Mouse (Mus musculus): ENCODE data around the gene 4930539E08Rik. TPM values are rescaled to one million over a fixed set of nuclear protein-coding genes. Genes with fewer than 3 reads are reported as not detected.
A peak's percentile ranks its signal among the peaks of the same experiment; 100 is the strongest.

The 4930539E08Rik gene
- polyA plus RNA-seq, 1 experiment from 2014 or later = 0.27 TPM

DNA sequence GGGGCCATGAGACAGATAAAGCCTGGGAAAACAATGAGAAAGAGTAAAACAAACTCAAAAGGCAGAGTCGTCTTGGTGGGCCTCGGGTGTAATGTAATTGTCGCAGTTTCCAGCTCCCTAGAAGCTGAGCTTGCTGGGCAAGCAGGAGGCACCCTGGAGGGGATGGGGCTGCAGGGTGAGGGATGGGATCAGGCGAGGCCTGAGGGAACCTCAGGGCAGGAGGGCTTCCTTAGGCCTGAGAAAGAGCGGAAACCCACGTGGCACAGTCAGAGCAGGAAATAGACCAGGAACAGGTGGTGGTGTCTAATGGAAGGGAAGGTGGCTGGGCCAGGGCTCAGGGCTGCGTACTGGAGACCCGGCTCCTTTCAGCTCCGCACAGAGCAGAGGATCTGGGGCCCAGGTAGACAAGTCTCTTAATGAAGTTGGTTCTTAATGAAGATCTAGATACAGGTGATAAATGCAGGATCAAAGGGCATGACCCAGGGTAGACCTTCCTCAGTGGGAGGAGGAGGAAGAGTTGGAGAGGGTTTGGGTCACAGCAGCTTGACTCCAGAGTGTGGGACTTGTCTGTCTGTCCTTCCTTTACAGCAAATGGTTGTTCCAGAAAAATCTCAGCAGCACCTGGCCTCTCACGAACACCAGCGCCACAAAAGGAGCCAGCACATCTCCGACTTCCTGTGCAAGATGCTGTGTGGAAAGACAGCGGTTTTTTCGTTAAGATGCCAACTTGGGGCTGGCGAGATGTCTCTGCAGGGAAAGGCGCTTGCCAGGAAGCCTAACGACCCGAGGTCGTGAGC is 19.2 kb upstream of the 4930539E08Rik start:
- no peak overlapping the region for H3K4me2 ChIP-seq (replicated peaks; ENCODE audit: low read depth, low read length)
- H3K27ac ChIP-seq (ENCODE audit: low read length) = no peak overlapping the region
- no peak overlapping the region for H3K4me3 ChIP-seq (ENCODE audit: low read depth, low read length)
- 73% methylated on average over 19 of the region's 19 CpGs for WGBS
- peaks cover 11% of the 10 kb centered on the region for H3K4me1 ChIP-seq (ENCODE audit: control insufficient read depth, insufficient read depth, low read length)
- no peaks in the 10 kb centered on the region for H3K27me3 ChIP-seq (ENCODE audit: control insufficient read depth, insufficient read depth, low read length)
- H3K36me3 ChIP-seq (ENCODE audit: control insufficient read depth, insufficient read depth, low read length) = no peaks in the 10 kb centered on the region
- no peak for ATAC-seq (ENCODE audit: insufficient number of reproducible peaks, insufficient read depth, low FRiP score, low read depth)
- H3K9ac ChIP-seq (replicated peaks; ENCODE audit: low read depth, low read length) = no peak overlapping the region
- H3K9me3 ChIP-seq (ENCODE audit: control insufficient read depth, low read depth, low read length) = no peaks in the 10 kb centered on the region

DNA sequence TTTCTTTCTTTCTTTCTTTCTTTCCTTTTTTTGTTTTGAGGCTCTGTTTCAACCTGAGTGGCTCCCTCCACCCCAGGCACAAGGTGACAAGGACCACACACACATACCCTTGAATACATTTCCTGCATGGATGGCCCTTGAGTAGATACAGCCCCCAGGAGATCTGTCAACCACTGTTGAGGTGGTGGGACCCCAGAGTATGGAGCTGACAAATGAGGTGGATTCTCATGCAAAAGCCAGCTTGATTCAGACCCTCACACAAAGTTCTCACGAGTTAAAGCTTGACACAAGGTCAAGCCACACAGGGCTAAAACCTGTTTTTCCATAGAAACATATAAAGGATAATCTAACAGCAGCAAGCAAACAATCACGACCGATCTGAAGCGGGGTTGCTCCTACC is 17.1 kb upstream of the 4930539E08Rik start:
- no peaks in the 10 kb centered on the region for H3K9me3 ChIP-seq (ENCODE audit: control insufficient read depth, low read depth, low read length)
- H3K9ac ChIP-seq (replicated peaks; ENCODE audit: low read depth, low read length) = no peak overlapping the region
- H3K27ac ChIP-seq (ENCODE audit: low read length) = no peak overlapping the region
- peaks cover 11% of the 10 kb centered on the region for H3K4me1 ChIP-seq (ENCODE audit: control insufficient read depth, insufficient read depth, low read length)
- WGBS = 81% methylated on average over 4 of the region's 4 CpGs
- H3K4me2 ChIP-seq (replicated peaks; ENCODE audit: low read depth, low read length) = no peak overlapping the region
- H3K4me3 ChIP-seq (ENCODE audit: low read depth, low read length) = no peak overlapping the region
- H3K27me3 ChIP-seq (ENCODE audit: control insufficient read depth, insufficient read depth, low read length) = no peaks in the 10 kb centered on the region
- ATAC-seq (ENCODE audit: insufficient number of reproducible peaks, insufficient read depth, low FRiP score, low read depth) = no peak
- H3K36me3 ChIP-seq (ENCODE audit: control insufficient read depth, insufficient read depth, low read length) = no peaks in the 10 kb centered on the region

GRCm38 (mm10) chr17:28931436-28932211 is 16.5 kb upstream of the 4930539E08Rik start:
- ATAC-seq (ENCODE audit: insufficient number of reproducible peaks, insufficient read depth, low FRiP score, low read depth) = no peak
- WGBS = 85% methylated on average over 18 of the region's 18 CpGs
- no peak overlapping the region for H3K9ac ChIP-seq (replicated peaks; ENCODE audit: low read depth, low read length)
- H3K27ac ChIP-seq (ENCODE audit: low read length) = peak overlapping the region; percentile 15; the same call in 1 of the 2 replicates
- peaks cover 11% of the 10 kb centered on the region for H3K4me1 ChIP-seq (ENCODE audit: control insufficient read depth, insufficient read depth, low read length)
- H3K4me3 ChIP-seq (ENCODE audit: low read depth, low read length) = no peak overlapping the region
- H3K27me3 ChIP-seq (ENCODE audit: control insufficient read depth, insufficient read depth, low read length) = no peaks in the 10 kb centered on the region
- H3K36me3 ChIP-seq (ENCODE audit: control insufficient read depth, insufficient read depth, low read length) = no peaks in the 10 kb centered on the region
- H3K4me2 ChIP-seq (replicated peaks; ENCODE audit: low read depth, low read length) = no peak overlapping the region
- no peaks in the 10 kb centered on the region for H3K9me3 ChIP-seq (ENCODE audit: control insufficient read depth, low read depth, low read length)

- H3K27me3 ChIP-seq (ENCODE audit: control insufficient read depth, insufficient read depth, low read length) = no peaks in the 10 kb centered on the region
- no peaks in the 10 kb centered on the region for H3K9me3 ChIP-seq (ENCODE audit: control insufficient read depth, low read depth, low read length)
- H3K36me3 ChIP-seq (ENCODE audit: control insufficient read depth, insufficient read depth, low read length) = no peaks in the 10 kb centered on the region
- ATAC-seq (ENCODE audit: insufficient number of reproducible peaks, insufficient read depth, low FRiP score, low read depth) = peak; percentile 88
- peaks cover 11% of the 10 kb centered on the region for H3K4me1 ChIP-seq (ENCODE audit: control insufficient read depth, insufficient read depth, low read length)
- H3K4me3 ChIP-seq (ENCODE audit: low read depth, low read length) = no peak overlapping the region
- WGBS = 9% methylated on average over 14 of the region's 14 CpGs
- peak overlapping the region; percentile 24 for H3K4me2 ChIP-seq (replicated peaks; ENCODE audit: low read depth, low read length)
- no peak overlapping the region for H3K9ac ChIP-seq (replicated peaks; ENCODE audit: low read depth, low read length)
- peak overlapping the region; percentile 84 for H3K27ac ChIP-seq (ENCODE audit: low read length)
These were observed 15.4 kb upstream of the 4930539E08Rik start for GRCm38 (mm10) chr17:28930392-28931074.

- Histone ChIP-seq H3K4me2 (replicated peaks; ENCODE audit: low read depth, low read length) (no peak overlapping the region), H3K9me3 (ENCODE audit: control insufficient read depth, low read depth, low read length) (no peaks in the 10 kb centered on the region), H3K4me3 (ENCODE audit: low read depth, low read length) (no peak overlapping the region), H3K4me1 (ENCODE audit: control insufficient read depth, insufficient read depth, low read length) (peaks cover 11% of the 10 kb centered on the region), H3K27ac (ENCODE audit: low read length) (no peak overlapping the region), H3K9ac (replicated peaks; ENCODE audit: low read depth, low read length) (no peak overlapping the region), H3K27me3 (ENCODE audit: control insufficient read depth, insufficient read depth, low read length) (no peaks in the 10 kb centered on the region), H3K36me3 (ENCODE audit: control insufficient read depth, insufficient read depth, low read length) (no peaks in the 10 kb centered on the region)
- 89% methylated on average over 4 of the region's 4 CpGs for WGBS
- ATAC-seq (ENCODE audit: insufficient number of reproducible peaks, insufficient read depth, low FRiP score, low read depth) = no peak
These were observed 14.2 kb upstream of the 4930539E08Rik start for GRCm38 (mm10) chr17:28929369-28929768.

- no peaks in the 10 kb centered on the region for H3K27me3 ChIP-seq (ENCODE audit: control insufficient read depth, insufficient read depth, low read length)
- H3K27ac ChIP-seq (ENCODE audit: low read length) = no peak overlapping the region
- no peak for ATAC-seq (ENCODE audit: insufficient number of reproducible peaks, insufficient read depth, low FRiP score, low read depth)
- no peak overlapping the region for H3K4me2 ChIP-seq (replicated peaks; ENCODE audit: low read depth, low read length)
- peaks cover 11% of the 10 kb centered on the region for H3K4me1 ChIP-seq (ENCODE audit: control insufficient read depth, insufficient read depth, low read length)
- no peak overlapping the region for H3K4me3 ChIP-seq (ENCODE audit: low read depth, low read length)
- no peaks in the 10 kb centered on the region for H3K9me3 ChIP-seq (ENCODE audit: control insufficient read depth, low read depth, low read length)
- no peaks in the 10 kb centered on the region for H3K36me3 ChIP-seq (ENCODE audit: control insufficient read depth, insufficient read depth, low read length)
- H3K9ac ChIP-seq (replicated peaks; ENCODE audit: low read depth, low read length) = no peak overlapping the region
- 83% methylated on average over 9 of the region's 9 CpGs for WGBS
These were observed 12.9 kb upstream of the 4930539E08Rik start for GRCm38 (mm10) chr17:28928004-28928403.

DNA sequence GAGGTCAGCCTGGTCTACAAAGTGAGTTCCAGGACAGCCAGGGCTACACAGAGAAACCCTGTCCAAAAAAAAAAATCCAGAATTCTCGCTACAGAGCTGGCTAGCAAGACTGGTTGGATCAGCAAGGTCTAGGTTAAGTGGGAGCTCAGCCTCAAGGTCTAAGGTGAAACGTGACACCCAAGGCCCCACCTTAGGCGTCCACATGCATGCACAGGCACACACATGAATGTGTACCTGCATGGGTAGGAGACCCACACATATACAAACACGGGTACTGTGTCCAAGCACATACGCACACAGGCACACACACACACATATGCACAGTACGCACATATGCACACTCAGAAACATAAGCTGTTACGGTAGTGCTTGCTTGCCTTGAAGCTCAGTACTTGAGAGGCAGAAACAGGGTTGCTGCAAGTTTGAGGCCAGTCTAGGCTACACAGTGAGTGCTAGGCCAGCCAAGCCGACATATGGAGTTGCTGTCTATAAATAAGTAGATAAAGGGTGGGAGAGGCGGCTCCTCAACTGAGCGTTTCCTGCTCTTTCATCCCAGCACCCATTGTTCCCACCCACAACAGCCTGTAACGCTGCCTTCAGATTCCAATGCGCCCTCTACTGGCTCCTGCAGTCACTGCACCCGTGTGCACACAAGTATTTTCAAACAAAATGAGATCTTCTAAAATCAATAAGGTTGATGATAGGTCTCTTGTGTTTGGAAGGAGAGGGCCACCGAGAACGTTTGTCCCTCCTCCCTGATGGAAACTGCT is 11.9 kb upstream of the 4930539E08Rik start:
- Histone ChIP-seq H3K27me3 (ENCODE audit: control insufficient read depth, insufficient read depth, low read length) (no peaks in the 10 kb centered on the region), H3K4me2 (replicated peaks; ENCODE audit: low read depth, low read length) (no peak overlapping the region), H3K9ac (replicated peaks; ENCODE audit: low read depth, low read length) (no peak overlapping the region), H3K36me3 (ENCODE audit: control insufficient read depth, insufficient read depth, low read length) (no peaks in the 10 kb centered on the region), H3K27ac (ENCODE audit: low read length) (no peak overlapping the region), H3K9me3 (ENCODE audit: control insufficient read depth, low read depth, low read length) (no peaks in the 10 kb centered on the region), H3K4me3 (ENCODE audit: low read depth, low read length) (no peak overlapping the region), H3K4me1 (ENCODE audit: control insufficient read depth, insufficient read depth, low read length) (peaks cover 11% of the 10 kb centered on the region)
- ATAC-seq (ENCODE audit: insufficient number of reproducible peaks, insufficient read depth, low FRiP score, low read depth) = 0 out of 2 replicates have a peak, but pooled peaks have one; percentile 7
- WGBS = 52% methylated on average over 15 of the region's 15 CpGs

- WGBS = 17% methylated on average over 13 of the region's 13 CpGs
- no peak overlapping the region for H3K4me2 ChIP-seq (replicated peaks; ENCODE audit: low read depth, low read length)
- ATAC-seq (ENCODE audit: insufficient number of reproducible peaks, insufficient read depth, low FRiP score, low read depth) = no peak
- no peaks in the 10 kb centered on the region for H3K27me3 ChIP-seq (ENCODE audit: control insufficient read depth, insufficient read depth, low read length)
- no peak overlapping the region for H3K4me3 ChIP-seq (ENCODE audit: low read depth, low read length)
- no peaks in the 10 kb centered on the region for H3K9me3 ChIP-seq (ENCODE audit: control insufficient read depth, low read depth, low read length)
- H3K27ac ChIP-seq (ENCODE audit: low read length) = no peak overlapping the region
- peaks cover 11% of the 10 kb centered on the region for H3K4me1 ChIP-seq (ENCODE audit: control insufficient read depth, insufficient read depth, low read length)
- no peaks in the 10 kb centered on the region for H3K36me3 ChIP-seq (ENCODE audit: control insufficient read depth, insufficient read depth, low read length)
- no peak overlapping the region for H3K9ac ChIP-seq (replicated peaks; ENCODE audit: low read depth, low read length)
These were observed 11.3 kb upstream of the 4930539E08Rik start for GRCm38 (mm10) chr17:28926380-28926779.
